Mouse (Mus musculus) hindbrain, embryonic 10.5 days (tissue): Measurements from ENCODE around the gene Pafah1b2. TPM values are rescaled to one million over a fixed set of nuclear protein-coding genes. Genes with fewer than 3 reads are reported as not detected.

ENCODE experiments used
- DNase-seq: peaks from one replicate; pipeline ENCODE4 v3.0.0-alpha.2; 2017; ENCODE audit warnings: low spot score
- H3K27ac ChIP-seq: fragments of 300-500 bp; sonication (generic); 2 replicates; pipeline ENCODE4 v1.5.1; 2016; ENCODE audit warnings: mild to moderate bottlenecking, moderate library complexity
- H3K27me3 ChIP-seq: fragments of 300-500 bp; sonication (generic); 2 replicates; pipeline ENCODE4 v1.6.1; 2016; ENCODE audit warnings: mild to moderate bottlenecking; ENCODE audit not compliant: poor library complexity, insufficient read depth, severe bottlenecking
- H3K36me3 ChIP-seq: fragments of 300-500 bp; sonication (generic); 2 replicates; pipeline ENCODE4 v1.6.1; 2016; ENCODE audit warnings: mild to moderate bottlenecking, moderate library complexity
- H3K4me1 ChIP-seq: fragments of 300-500 bp; sonication (generic); replicated peaks from 2 replicates; pipeline ENCODE4 v1.6.1; 2016; ENCODE audit warnings: mild to moderate bottlenecking
- H3K4me3 ChIP-seq: fragments of 300-500 bp; sonication (generic); 2 replicates; pipeline ENCODE4 v1.5.1; 2016; ENCODE audit warnings: mild to moderate bottlenecking, moderate library complexity
- H3K9me3 ChIP-seq: fragments of 300-500 bp; sonication (generic); 2 replicates; pipeline ENCODE4 v1.6.1; 2016; ENCODE audit warnings: mild to moderate bottlenecking, moderate library complexity
- WGBS: fragments of 180-500 bp; shearing (Covaris S2); methylation state at CpG from one replicate; pipeline ENCODE4 v1.1.7; 2016; 5-methylcytosine and 5-hydroxymethylcytosine counted together
- polyA plus RNA-seq: library from polyadenylated mRNA; unstranded; fragments of >200 nt; fragmentation: Nextera tagmentation; extraction: Ambion mirVana; gene quantifications from 2 replicates; pipeline ENCODE4 v1.2.1, GENCODE M21; 2016

Gene Pafah1b2
- polyA plus RNA-seq, 1 experiment from 2014 or later, result 275 TPM

GRCm38 (mm10) chr9:46036881-46037280 is 24.4 kb upstream of the Pafah1b2 start:
- peaks cover 14% of the 10 kb centered on the region for H3K36me3 ChIP-seq
- no peaks in the 10 kb centered on the region for H3K9me3 ChIP-seq
- no peak overlapping the region for H3K27ac ChIP-seq
- no peak for DNase-seq
- H3K27me3 ChIP-seq, result no peaks in the 10 kb centered on the region
- 98% methylated on average over 8 of the region's 8 CpGs for WGBS
- H3K4me1 ChIP-seq, result no peaks in the 10 kb centered on the region; the same call in 1 of the 2 replicates
- no peak overlapping the region for H3K4me3 ChIP-seq

GRCm38 (mm10) chr9:46035290-46035871 is 22.9 kb upstream of the Pafah1b2 start:
- peaks cover 10% of the 10 kb centered on the region for H3K36me3 ChIP-seq
- H3K9me3 ChIP-seq, result no peaks in the 10 kb centered on the region
- H3K4me1 ChIP-seq, result no peaks in the 10 kb centered on the region; the same call in 1 of the 2 replicates
- H3K27ac ChIP-seq, result no peak overlapping the region
- no peak overlapping the region for H3K4me3 ChIP-seq
- WGBS, result 83% methylated on average over 9 of the region's 9 CpGs
- DNase-seq, result no peak
- no peaks in the 10 kb centered on the region for H3K27me3 ChIP-seq

- Histone ChIP-seq H3K36me3 (0 out of 2 replicates have a peak, but pooled peaks cover 3% of the 10 kb centered on the region), H3K4me3 (no peak overlapping the region), H3K4me1 (peaks cover 3% of the 10 kb centered on the region; the same call in 1 of the 2 replicates), H3K9me3 (no peaks in the 10 kb centered on the region), H3K27ac (no peak overlapping the region), H3K27me3 (no peaks in the 10 kb centered on the region)
- no peak for DNase-seq
- WGBS, result 95% methylated on average over 3 of the region's 3 CpGs
These were observed 21.4 kb upstream of the Pafah1b2 start for GRCm38 (mm10) chr9:46033862-46034261.

- no peak for DNase-seq
- Histone ChIP-seq H3K4me1 (peaks cover 4% of the 10 kb centered on the region), H3K27ac (no peak overlapping the region), H3K9me3 (no peaks in the 10 kb centered on the region), H3K27me3 (no peaks in the 10 kb centered on the region), H3K36me3 (0 out of 2 replicates have a peak, but pooled peaks cover 3% of the 10 kb centered on the region), H3K4me3 (no peak overlapping the region)
- WGBS, result 90% methylated on average over 1 of the region's 1 CpGs
These were observed 20.6 kb upstream of the Pafah1b2 start for GRCm38 (mm10) chr9:46033058-46033457.

- Histone ChIP-seq H3K9me3 (no peaks in the 10 kb centered on the region), H3K27ac (no peak overlapping the region), H3K4me1 (peaks cover 13% of the 10 kb centered on the region), H3K27me3 (no peaks in the 10 kb centered on the region), H3K36me3 (0 out of 2 replicates have a peak, but pooled peaks cover 3% of the 10 kb centered on the region), H3K4me3 (no peak overlapping the region)
- DNase-seq, result no peak
- WGBS, result 87% methylated on average over 6 of the region's 6 CpGs
These were observed 19.7 kb upstream of the Pafah1b2 start for GRCm38 (mm10) chr9:46032190-46032589.

GRCm38 (mm10) chr9:46030968-46031367 is 18.5 kb upstream of the Pafah1b2 start:
- peaks cover 14% of the 10 kb centered on the region for H3K4me1 ChIP-seq
- no peak overlapping the region for H3K27ac ChIP-seq
- 0 out of 2 replicates have a peak, but pooled peaks cover 3% of the 10 kb centered on the region for H3K36me3 ChIP-seq
- H3K4me3 ChIP-seq, result no peak overlapping the region
- 85% methylated on average over 6 of the region's 6 CpGs for WGBS
- no peaks in the 10 kb centered on the region for H3K27me3 ChIP-seq
- DNase-seq, result no peak
- H3K9me3 ChIP-seq, result no peaks in the 10 kb centered on the region

- Histone ChIP-seq H3K27me3 (no peaks in the 10 kb centered on the region), H3K36me3 (no peaks in the 10 kb centered on the region), H3K9me3 (no peaks in the 10 kb centered on the region), H3K4me1 (peaks cover 14% of the 10 kb centered on the region), H3K4me3 (no peak overlapping the region), H3K27ac (no peak overlapping the region)
- 87% methylated on average over 5 of the region's 5 CpGs for WGBS
- no peak for DNase-seq
These were observed 17.7 kb upstream of the Pafah1b2 start for GRCm38 (mm10) chr9:46030184-46030583.

- Histone ChIP-seq H3K4me1 (peaks cover 14% of the 10 kb centered on the region), H3K9me3 (no peaks in the 10 kb centered on the region), H3K36me3 (no peaks in the 10 kb centered on the region), H3K4me3 (no peak overlapping the region), H3K27me3 (no peaks in the 10 kb centered on the region), H3K27ac (no peak overlapping the region)
- WGBS, result 80% methylated on average over 6 of the region's 6 CpGs
- no peak for DNase-seq
These were observed 17.0 kb upstream of the Pafah1b2 start for GRCm38 (mm10) chr9:46029534-46029933.

GRCm38 (mm10) chr9:46027994-46028393 is 15.5 kb upstream of the Pafah1b2 start:
- Histone ChIP-seq H3K9me3 (no peaks in the 10 kb centered on the region), H3K36me3 (no peaks in the 10 kb centered on the region), H3K27me3 (no peaks in the 10 kb centered on the region), H3K27ac (no peak overlapping the region), H3K4me3 (no peak overlapping the region), H3K4me1 (peaks cover 14% of the 10 kb centered on the region)
- 41% methylated on average over 8 of the region's 8 CpGs for WGBS
- DNase-seq, result no peak

GRCm38 (mm10) chr9:46026058-46026849 is 13.8 kb upstream of the Pafah1b2 start:
- H3K4me3 ChIP-seq, result no peak overlapping the region
- H3K9me3 ChIP-seq, result no peaks in the 10 kb centered on the region
- H3K27me3 ChIP-seq, result no peaks in the 10 kb centered on the region
- DNase-seq, result no peak
- peaks cover 14% of the 10 kb centered on the region for H3K4me1 ChIP-seq
- H3K27ac ChIP-seq, result no peak overlapping the region
- WGBS, result 93% methylated on average over 9 of the region's 9 CpGs
- H3K36me3 ChIP-seq, result peaks cover 4% of the 10 kb centered on the region

- H3K9me3 ChIP-seq, result no peaks in the 10 kb centered on the region
- no peak overlapping the region for H3K4me3 ChIP-seq
- H3K4me1 ChIP-seq, result peaks cover 12% of the 10 kb centered on the region; the same call in 1 of the 2 replicates
- 92% methylated on average over 11 of the region's 11 CpGs for WGBS
- peaks cover 23% of the 10 kb centered on the region for H3K36me3 ChIP-seq
- no peak for DNase-seq
- H3K27me3 ChIP-seq, result no peaks in the 10 kb centered on the region
- H3K27ac ChIP-seq, result no peak overlapping the region
These were observed 11.1 kb upstream of the Pafah1b2 start for GRCm38 (mm10) chr9:46023591-46023990.

- no peaks in the 10 kb centered on the region for H3K9me3 ChIP-seq
- H3K4me1 ChIP-seq, result peaks cover 17% of the 10 kb centered on the region
- no peak overlapping the region for H3K27ac ChIP-seq
- peaks cover 29% of the 10 kb centered on the region for H3K36me3 ChIP-seq
- H3K4me3 ChIP-seq, result no peak overlapping the region
- no peak for DNase-seq
- H3K27me3 ChIP-seq, result no peaks in the 10 kb centered on the region
- 89% methylated on average over 6 of the region's 6 CpGs for WGBS
These were observed 7.5 kb upstream of the Pafah1b2 start for GRCm38 (mm10) chr9:46019975-46020374.

GRCm38 (mm10) chr9:46018316-46018715 is 5.8 kb upstream of the Pafah1b2 start:
- no peaks in the 10 kb centered on the region for H3K9me3 ChIP-seq
- 93% methylated on average over 6 of the region's 6 CpGs for WGBS
- no peak for DNase-seq
- H3K27me3 ChIP-seq, result no peaks in the 10 kb centered on the region
- H3K4me3 ChIP-seq, result no peak overlapping the region
- no peak overlapping the region for H3K27ac ChIP-seq
- H3K4me1 ChIP-seq, result peaks cover 34% of the 10 kb centered on the region
- peaks cover 29% of the 10 kb centered on the region for H3K36me3 ChIP-seq
